Mouse (Mus musculus) G1E (cell line): ENCODE measurements at regions not wholly inside any gene's neighbourhood (a gene's known extent, or its start where the extent isn't known, plus 50 kb on each side); places are given as distances from the start of the nearest gene placed in this dataset.

Experiments used
- CTCF ChIP-seq: IDR thresholded peaks from 2 replicates; pipeline ENCODE4 v1.5.1; 2012; ENCODE audit warnings: low read depth, low read length, inconsistent platforms, mixed read lengths
- GATA1 ChIP-seq: IDR thresholded peaks from 2 replicates; pipeline ENCODE4 v1.6.1; 2012; ENCODE audit warnings: borderline replicate concordance, low read length, inconsistent platforms, mixed read lengths
- GATA2 ChIP-seq: IDR thresholded peaks from 2 replicates; pipeline ENCODE4 v1.6.1; 2012; ENCODE audit warnings: low read depth, low read length, inconsistent platforms, borderline replicate concordance
- POLR2AphosphoS5 ChIP-seq: IDR thresholded peaks from 2 replicates; pipeline ENCODE4 v1.6.1; 2012; ENCODE audit warnings: low read depth, low read length, inconsistent platforms; ENCODE audit not compliant: insufficient replicate concordance
- TAL1 ChIP-seq: conservative IDR thresholded peaks from 2 replicates; pipeline ENCODE4 v1.6.1; 2012; ENCODE audit warnings: low read depth, low read length, inconsistent platforms, mixed read lengths

- TF ChIP-seq CTCF = no peak
- TF ChIP-seq POLR2AphosphoS5 = no peak
- TF ChIP-seq TAL1 = no peak
- no peak for TF ChIP-seq GATA1
- no peak for TF ChIP-seq GATA2
Measured at GRCm38 (mm10) chr14:76882711-76883171, 153.8 kb upstream of the Ccdc122 start.
